Mouse (Mus musculus) lung, postnatal 0 days (tissue): ENCODE measurements around the gene Shisa9. TPM values are rescaled to one million over a fixed set of nuclear protein-coding genes. Genes with fewer than 3 reads are reported as not detected.
A peak's percentile ranks its signal among the peaks of the same experiment; 100 is the strongest.

ENCODE experiments used
- ATAC-seq: fragments of 200-750 bp; cut with Nextera tagmentation; 2 replicates; pipeline ENCODE4 v1.8.0; 2017; ENCODE audit warnings: moderate library complexity
- DNase-seq: peaks from one replicate; pipeline ENCODE4 v3.0.0-alpha.2; 2016; ENCODE audit warnings: low spot score
- H3K27ac ChIP-seq: fragments of 300-500 bp; sonication (generic); 2 replicates; pipeline ENCODE4 v1.5.1; 2014; ENCODE audit warnings: antibody characterized with exemption, mild to moderate bottlenecking, low read length, mixed read lengths
- H3K27me3 ChIP-seq: fragments of 300-500 bp; sonication (generic); replicated peaks from 2 replicates; pipeline ENCODE4 v1.6.1; 2014; ENCODE audit warnings: low read length, mixed read lengths; ENCODE audit not compliant: insufficient read depth
- H3K36me3 ChIP-seq: fragments of 300-500 bp; sonication (generic); 2 replicates; pipeline ENCODE4 v1.6.1; 2014; ENCODE audit warnings: low read length, mixed read lengths; ENCODE audit not compliant: insufficient read depth
- H3K4me1 ChIP-seq: fragments of 300-500 bp; sonication (generic); 2 replicates; pipeline ENCODE4 v1.6.1; 2014; ENCODE audit warnings: antibody characterized with exemption, low read depth, low read length, mixed read lengths; ENCODE audit not compliant: insufficient read depth
- H3K4me2 ChIP-seq: fragments of 300-500 bp; sonication (generic); replicated peaks from 2 replicates; pipeline ENCODE4 v1.6.1; 2014; ENCODE audit warnings: low read depth, mild to moderate bottlenecking, low read length, moderate library complexity, mixed read lengths
- H3K4me3 ChIP-seq: fragments of 300-500 bp; sonication (generic); 2 replicates; pipeline ENCODE4 v1.5.1; 2014; ENCODE audit warnings: low read depth, low read length
- H3K9ac ChIP-seq: fragments of 300-500 bp; sonication (generic); replicated peaks from 2 replicates; pipeline ENCODE4 v1.6.1; 2014; ENCODE audit warnings: low read depth, mild to moderate bottlenecking
- H3K9me3 ChIP-seq: fragments of 300-500 bp; sonication (generic); 2 replicates; pipeline ENCODE4 v1.6.1; 2016; ENCODE audit warnings: low read length, mixed read lengths
- CTCF ChIP-seq: IDR thresholded peaks from 2 replicates; pipeline ENCODE4 v1.5.1; 2016; ENCODE audit warnings: antibody characterized with exemption, mild to moderate bottlenecking
- EP300 ChIP-seq: IDR thresholded peaks from 2 replicates; pipeline ENCODE4 v1.6.1; 2016; ENCODE audit warnings: antibody characterized with exemption, mild to moderate bottlenecking, control low read depth
- WGBS: fragments of 180-500 bp; shearing (Covaris S2); extraction: QIAGEN DNeasy Blood & Tissue Kit; methylation state at CpG from one replicate; pipeline ENCODE4 v1.1.7; 2014; 5-methylcytosine and 5-hydroxymethylcytosine counted together
- polyA plus RNA-seq: library from polyadenylated mRNA; unstranded; fragments of >200 nt; fragmentation: Nextera tagmentation; extraction: Ambion mirVana; gene quantifications from 2 replicates; pipeline ENCODE4 v1.2.1, GENCODE M21; 2015

Gene Shisa9
- polyA plus RNA-seq, 1 experiment from 2014 or later, result 1.5 TPM

GRCm38 (mm10) chr16:12110851-12111437, 127.0 kb downstream of the Shisa9 start:
- H3K27me3 ChIP-seq, result no peaks in the 10 kb centered on the region

GRCm38 (mm10) chr16:12114396-12114795, 130.5 kb downstream of the Shisa9 start:
- peak; percentile 75 for ATAC-seq
- H3K4me1 ChIP-seq, result no peaks in the 10 kb centered on the region
- H3K27me3 ChIP-seq, result no peaks in the 10 kb centered on the region
- H3K27ac ChIP-seq, result no peak overlapping the region
- WGBS, result 75% methylated on average over 5 of the region's 5 CpGs
- H3K9me3 ChIP-seq, result no peaks in the 10 kb centered on the region
- TF ChIP-seq EP300 (0 out of 2 replicates have a peak, but pooled peaks have one; percentile 33), CTCF (no peak)
- H3K4me2 ChIP-seq, result no peak overlapping the region
- H3K4me3 ChIP-seq, result no peak overlapping the region
- no peaks in the 10 kb centered on the region for H3K36me3 ChIP-seq
- H3K9ac ChIP-seq, result no peak overlapping the region
- DNase-seq, result peak; percentile 91

More at GRCm38 (mm10) chr16:12110851-12111437, 127.0 kb downstream of the Shisa9 start:
- DNase-seq, result no peak
- Histone ChIP-seq H3K9ac (no peak overlapping the region), H3K4me2 (no peak overlapping the region), H3K4me3 (no peak overlapping the region), H3K27ac (no peak overlapping the region), H3K4me1 (no peaks in the 10 kb centered on the region), H3K36me3 (no peaks in the 10 kb centered on the region), H3K9me3 (no peaks in the 10 kb centered on the region)
- WGBS, result 64% methylated on average over 5 of the region's 5 CpGs
- no peak for ATAC-seq
- TF ChIP-seq CTCF (no peak), EP300 (no peak)

GRCm38 (mm10) chr16:12115040-12115856, 131.3 kb downstream of the Shisa9 start:
- 51% methylated on average over 7 of the region's 7 CpGs for WGBS

GRCm38 (mm10) chr16:12116926-12117325, 133.0 kb downstream of the Shisa9 start:
- WGBS, result 87% methylated on average over 1 of the region's 1 CpGs
- TF ChIP-seq EP300 (no peak), CTCF (no peak)
- H3K4me1 ChIP-seq, result no peaks in the 10 kb centered on the region
- H3K9me3 ChIP-seq, result no peaks in the 10 kb centered on the region
- no peak overlapping the region for H3K4me3 ChIP-seq
- no peaks in the 10 kb centered on the region for H3K36me3 ChIP-seq
- no peak overlapping the region for H3K27ac ChIP-seq
- DNase-seq (no peak), ATAC-seq (no peak)
- H3K27me3 ChIP-seq, result no peaks in the 10 kb centered on the region
- no peak overlapping the region for H3K4me2 ChIP-seq
- no peak overlapping the region for H3K9ac ChIP-seq

More at GRCm38 (mm10) chr16:12115040-12115856, 131.3 kb downstream of the Shisa9 start:
- Histone ChIP-seq H3K9ac (no peak overlapping the region), H3K4me2 (no peak overlapping the region), H3K27ac (no peak overlapping the region), H3K27me3 (no peaks in the 10 kb centered on the region), H3K9me3 (no peaks in the 10 kb centered on the region), H3K4me3 (no peak overlapping the region), H3K4me1 (no peaks in the 10 kb centered on the region), H3K36me3 (no peaks in the 10 kb centered on the region)
- TF ChIP-seq CTCF, result no peak
- TF ChIP-seq EP300, result no peak
- DNase-seq (no peak), ATAC-seq (no peak)

GRCm38 (mm10) chr16:12119463-12119862, 135.6 kb downstream of the Shisa9 start:
- Histone ChIP-seq H3K4me3 (no peak overlapping the region), H3K36me3 (no peaks in the 10 kb centered on the region), H3K27ac (no peak overlapping the region), H3K9ac (no peak overlapping the region), H3K4me1 (no peaks in the 10 kb centered on the region), H3K9me3 (no peaks in the 10 kb centered on the region), H3K4me2 (no peak overlapping the region), H3K27me3 (no peaks in the 10 kb centered on the region)
- no peak for DNase-seq
- no peak for ATAC-seq
- TF ChIP-seq CTCF (no peak), EP300 (no peak)
- 76% methylated on average over 3 of the region's 3 CpGs for WGBS

GRCm38 (mm10) chr16:12129782-12130181, 145.9 kb downstream of the Shisa9 start:
- TF ChIP-seq CTCF (no peak), EP300 (no peak)
- Histone ChIP-seq H3K27ac (no peak overlapping the region), H3K9me3 (no peaks in the 10 kb centered on the region; the same call in 1 of the 2 replicates), H3K9ac (no peak overlapping the region), H3K4me1 (no peaks in the 10 kb centered on the region), H3K4me2 (no peak overlapping the region), H3K27me3 (no peaks in the 10 kb centered on the region), H3K36me3 (no peaks in the 10 kb centered on the region), H3K4me3 (no peak overlapping the region)
- ATAC-seq (no peak), DNase-seq (no peak)
- 76% methylated on average over 3 of the region's 3 CpGs for WGBS
